Mouse (Mus musculus) olfactory bulb, adult 2 months (tissue): ENCODE results near the gene Vipas39.

Source experiments
- CTCF ChIP-seq: fragments of 200-500 bp; IDR thresholded peaks from 2 replicates; pipeline ENCODE4 v1.5.1; 2012; ENCODE audit warnings: low read depth, mild to moderate bottlenecking, low read length, moderate library complexity; ENCODE audit not compliant: insufficient read depth
- POLR2A ChIP-seq: fragments of 200-500 bp; IDR thresholded peaks from 2 replicates; pipeline ENCODE4 v1.6.1; 2012; ENCODE audit warnings: mild to moderate bottlenecking, low read depth, low read length, moderate library complexity; ENCODE audit not compliant: insufficient read depth

DNA sequence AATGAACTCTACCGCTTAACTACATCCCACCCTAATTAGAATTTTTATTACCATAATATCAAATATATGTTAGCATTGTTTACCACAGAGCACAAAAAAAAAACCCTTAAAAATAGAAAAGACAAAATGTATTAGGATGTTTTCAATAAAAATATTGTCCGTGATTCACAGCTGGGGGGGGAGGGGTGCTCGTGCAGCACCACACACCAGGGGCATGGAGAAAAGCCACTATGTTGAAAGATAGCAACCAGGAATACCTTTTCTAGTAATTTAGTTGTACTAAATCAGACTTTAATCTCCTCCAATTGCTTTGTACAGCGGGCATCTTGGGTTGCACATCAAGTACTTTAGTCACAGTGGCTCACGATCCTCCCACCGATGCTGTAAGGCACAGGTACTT, 67.3 kb downstream of the Vipas39 start:
- TF ChIP-seq POLR2A (no peak), CTCF (no peak)
